Mouse (Mus musculus): ENCODE measurements around the gene Palmd. TPM values are rescaled to one million over a fixed set of nuclear protein-coding genes. Genes with fewer than 3 reads are reported as not detected.

Palmd gene
- polyA plus RNA-seq, 1 experiment from 2014 or later: 9.2 TPM

Other genes starting within 250 kb of the Palmd start
- gene Agl, start 160.8 kb downstream of the Palmd start, polyA plus RNA-seq (2015; fragmentation: Nextera tagmentation; extraction: Ambion mirVana): 12.6 and 14.5 TPM in 2 replicates
- 6.9 and 7.6 TPM in 2 replicates for gene Frrs1, start 109.5 kb downstream of the Palmd start, polyA plus RNA-seq (2015; fragmentation: Nextera tagmentation; extraction: Ambion mirVana)
- gene 4930455H04Rik, start 720 bp downstream of the Palmd start, polyA plus RNA-seq (2015; fragmentation: Nextera tagmentation; extraction: Ambion mirVana): not detected in 2 replicates

Data from midbrain, embryonic 16.5 days (tissue).